Mouse (Mus musculus) C2C12 (cell line): ENCODE results near the gene Gm28635. TPM values are rescaled to one million over a fixed set of nuclear protein-coding genes. Genes with fewer than 3 reads are reported as not detected.

Source experiments
- H3K27me3 ChIP-seq: one replicate; pipeline ENCODE4 v1.6.1; 2011; ENCODE audit not compliant: control insufficient read depth, insufficient read depth, insufficient read length
- H3K36me3 ChIP-seq: one replicate; pipeline ENCODE4 v1.6.1; 2011; ENCODE audit not compliant: control insufficient read depth, insufficient read depth
- H3K4me3 ChIP-seq: one replicate; pipeline ENCODE4 v1.5.1; 2011; ENCODE audit warnings: mild to moderate bottlenecking, control low read depth; ENCODE audit not compliant: poor library complexity, insufficient read depth, severe bottlenecking
- H3K79me2 ChIP-seq: one replicate; pipeline ENCODE4 v1.6.1; 2011; ENCODE audit not compliant: control insufficient read depth, insufficient read depth
- H3K79me3 ChIP-seq: one replicate; pipeline ENCODE4 v1.6.1; 2011; ENCODE audit warnings: low read depth, control low read depth
- H3ac ChIP-seq: one replicate; pipeline ENCODE3; 2011; ENCODE audit warnings: low read depth; ENCODE audit not compliant: control insufficient read depth, insufficient read length
- CEBPB ChIP-seq: IDR thresholded peaks from one replicate; pipeline ENCODE4 v1.6.1; 2011; ENCODE audit warnings: low read depth, mild to moderate bottlenecking, control low read depth, moderate library complexity
- CTCF ChIP-seq: IDR thresholded peaks from one replicate; pipeline ENCODE4 v1.5.1; 2011; ENCODE audit not compliant: control insufficient read depth, insufficient read depth, insufficient read length
- FOSL1 ChIP-seq: IDR thresholded peaks from one replicate; pipeline ENCODE4 v1.8.0; 2011; ENCODE audit warnings: mild to moderate bottlenecking, low read length; ENCODE audit not compliant: poor library complexity, insufficient read depth, severe bottlenecking
- MAX ChIP-seq: IDR thresholded peaks from one replicate; pipeline ENCODE4 v1.6.1; 2011; ENCODE audit warnings: mild to moderate bottlenecking, control low read depth
- MYOD1 ChIP-seq: IDR thresholded peaks from one replicate; pipeline ENCODE4 v1.6.1; 2011; ENCODE audit warnings: low read depth; ENCODE audit not compliant: control insufficient read depth, insufficient read length
- MYOG ChIP-seq: IDR thresholded peaks from one replicate; pipeline ENCODE4 v1.6.1; 2011; ENCODE audit not compliant: control insufficient read depth, insufficient read length; ENCODE audit errors: extremely low read depth
- USF1 ChIP-seq: IDR thresholded peaks from one replicate; pipeline ENCODE4 v1.6.1; 2011; ENCODE audit warnings: low read depth, mild to moderate bottlenecking, control low read depth, moderate library complexity
- polyA plus RNA-seq: library from polyadenylated mRNA; unstranded; fragments of >200 nt; fragmentation: generic; extraction: Trizol; gene quantifications from one replicate; pipeline ENCODE4 v1.2.1, GENCODE M21; 2012; ENCODE audit warnings: missing spikeins

Gm28635 gene
- polyA plus RNA-seq, 1 experiment, result not detected

GRCm38 (mm10) chr2:84721182-84721581, 43.3 kb upstream of the Gm28635 start:
- Histone ChIP-seq H3K79me3 (peaks cover 22% of the 10 kb centered on the region), H3K36me3 (peaks cover 46% of the 10 kb centered on the region), H3K4me3 (no peak overlapping the region), H3ac (no peak overlapping the region), H3K79me2 (peaks cover 27% of the 10 kb centered on the region), H3K27me3 (no peaks in the 10 kb centered on the region)
- no peak for TF ChIP-seq CEBPB

GRCm38 (mm10) chr2:84720718-84721117, 42.9 kb upstream of the Gm28635 start:
- Histone ChIP-seq H3ac (no peak overlapping the region), H3K4me3 (no peak overlapping the region), H3K36me3 (peaks cover 42% of the 10 kb centered on the region), H3K79me3 (peaks cover 17% of the 10 kb centered on the region), H3K79me2 (peaks cover 23% of the 10 kb centered on the region), H3K27me3 (no peaks in the 10 kb centered on the region)
- TF ChIP-seq MYOD1, result no peak
- TF ChIP-seq FOSL1, result no peak
- TF ChIP-seq MAX, result no peak
- TF ChIP-seq USF1, result no peak
- TF ChIP-seq CEBPB, result no peak
- no peak for TF ChIP-seq MYOG
- TF ChIP-seq CTCF, result no peak

- Histone ChIP-seq H3ac (no peak overlapping the region), H3K27me3 (no peaks in the 10 kb centered on the region), H3K4me3 (no peak overlapping the region), H3K79me3 (peaks cover 26% of the 10 kb centered on the region), H3K36me3 (peaks cover 15% of the 10 kb centered on the region), H3K79me2 (peaks cover 24% of the 10 kb centered on the region)
- TF ChIP-seq MYOD1 (no peak), FOSL1 (no peak), CEBPB (no peak), USF1 (no peak), CTCF (no peak), MAX (no peak), MYOG (no peak)
Measured at GRCm38 (mm10) chr2:84717357-84717756, 39.5 kb upstream of the Gm28635 start.

GRCm38 (mm10) chr2:84716423-84717355, 38.8 kb upstream of the Gm28635 start:
- Histone ChIP-seq H3K79me2 (peaks cover 30% of the 10 kb centered on the region), H3K4me3 (peak overlapping the region; percentile 93), H3K79me3 (peaks cover 32% of the 10 kb centered on the region), H3ac (peak overlapping the region; percentile 86), H3K27me3 (no peaks in the 10 kb centered on the region), H3K36me3 (peaks cover 8% of the 10 kb centered on the region)
- TF ChIP-seq MAX (no peak), MYOD1 (no peak), CTCF (no peak), CEBPB (no peak), MYOG (no peak), USF1 (no peak), FOSL1 (no peak)

- H3K36me3 ChIP-seq, result peaks cover 9% of the 10 kb centered on the region
- peak overlapping the region; percentile 93 for H3K4me3 ChIP-seq
- TF ChIP-seq CTCF (no peak), MAX (peak; percentile 58)
- H3K79me2 ChIP-seq, result peaks cover 39% of the 10 kb centered on the region
- H3ac ChIP-seq, result peak overlapping the region; percentile 86
- no peaks in the 10 kb centered on the region for H3K27me3 ChIP-seq
- peaks cover 39% of the 10 kb centered on the region for H3K79me3 ChIP-seq
Measured at GRCm38 (mm10) chr2:84715562-84716361, 37.9 kb upstream of the Gm28635 start.
